Mouse (Mus musculus): ENCODE measurements around the gene Jade1.

DNA sequence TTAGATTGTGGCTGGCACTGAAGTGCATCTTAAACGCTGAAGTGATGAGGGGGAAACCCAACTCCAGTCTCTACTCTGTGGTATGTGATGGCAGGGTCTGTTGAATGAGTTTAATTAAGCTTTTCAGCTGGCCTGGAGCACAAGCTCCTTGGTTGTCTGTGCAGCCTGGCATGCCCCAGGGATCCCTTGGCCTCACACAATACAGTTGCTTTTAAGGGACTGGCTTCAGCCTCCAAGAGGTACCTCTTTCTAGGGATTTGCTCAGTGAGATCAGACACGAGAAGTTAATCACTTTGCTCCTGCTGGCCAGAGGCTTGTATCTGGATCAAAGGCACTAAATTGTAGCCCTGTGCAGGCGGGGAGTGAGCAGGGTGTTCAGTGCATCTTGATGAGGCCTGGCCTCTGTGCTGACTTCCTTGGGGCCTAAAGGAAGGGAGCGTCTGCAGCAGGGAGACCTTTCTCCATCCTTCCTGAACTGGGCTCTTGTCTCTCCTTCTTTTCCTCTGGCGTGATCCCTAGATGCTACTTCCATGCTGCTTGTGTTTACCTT is 48.0 kb downstream of the Jade1 start:
- TF ChIP-seq CTCF (IDR thresholded peaks at IDR 0.05; ENCODE audit: insufficient read depth, low read length) (no peak), POLR2A (IDR thresholded peaks at IDR 0.05; ENCODE audit: borderline replicate concordance, extremely low read depth, low read depth, low read length) (no peak)
